Mouse (Mus musculus) lung, postnatal 0 days (tissue): ENCODE results near the gene Slc25a17.

Experiments
- CTCF ChIP-seq: IDR thresholded peaks from 2 replicates; pipeline ENCODE4 v1.5.1; 2016; ENCODE audit warnings: antibody characterized with exemption, mild to moderate bottlenecking
- EP300 ChIP-seq: IDR thresholded peaks from 2 replicates; pipeline ENCODE4 v1.6.1; 2016; ENCODE audit warnings: antibody characterized with exemption, mild to moderate bottlenecking, control low read depth

- no peak for TF ChIP-seq CTCF
- no peak for TF ChIP-seq EP300
Observed at GRCm38 (mm10) chr15:81272305-81273053, 88.1 kb downstream of the Slc25a17 start.
